In genomic region chr9:98433956-98434588, GRCm38 (mm10) we compare ENCODE assay signal across 22 mouse cellular contexts. TPM values are rescaled to one million over a fixed set of nuclear protein-coding genes. Genes with fewer than 3 reads are reported as not detected.
DNase-seq lines count a peak whose midpoint lies in the region; ATAC-seq lines count a peak whose summit lies in the region.
"Had no signal": no experiment of that assay in that cellular context is flagged by ENCODE, and none has a peak within 500 bp of the region (broad histone marks: within the 10 kb centered on the region; RNA-seq: fewer than 3 reads in every experiment).

No protein-coding gene starts in this region.

- H3K27ac ChIP-seq in heart, embryonic 11.5 days (ENCODE audit: low read depth, low read length), result no peak overlapping the region
- peak overlapping the region; percentile 32; the same call in 1 of the 2 replicates for H3K27ac ChIP-seq in kidney, embryonic 15.5 days
- H3K27ac ChIP-seq in neural tube, embryonic 13.5 days (replicated peaks), result 0 out of 2 replicates have a peak overlapping the region, but pooled peaks have one; percentile 28
- H3K27ac ChIP-seq in stomach, embryonic 16.5 days (ENCODE audit: low read length), result peak overlapping the region; percentile 88
- H3K27ac ChIP-seq: embryonic facial prominence, embryonic 10.5 days; forebrain, embryonic 12.5 days; limb, embryonic 12.5 days; liver, embryonic 14.5 days; midbrain, embryonic 15.5 days had no signal

- H3K36me3 ChIP-seq in heart, embryonic 11.5 days (ENCODE audit: control insufficient read depth, insufficient read depth, low read length), result no peaks in the 10 kb centered on the region
- H3K36me3 ChIP-seq in kidney, embryonic 15.5 days, result peaks cover 29% of the 10 kb centered on the region
- 0 out of 2 replicates have a peak, but pooled peaks cover 17% of the 10 kb centered on the region for H3K36me3 ChIP-seq in neural tube, embryonic 13.5 days
- no peaks in the 10 kb centered on the region for H3K36me3 ChIP-seq in stomach, embryonic 16.5 days (ENCODE audit: control insufficient read depth, insufficient read depth, low read length)
- H3K36me3 ChIP-seq: forebrain, embryonic 12.5 days; G1E; limb, embryonic 12.5 days; midbrain, embryonic 15.5 days had no signal

- no peak overlapping the region for H3K9ac ChIP-seq in heart, embryonic 11.5 days (ENCODE audit: low read depth, low read length)
- H3K9ac ChIP-seq in kidney, embryonic 15.5 days, result no peak overlapping the region
- 0 out of 2 replicates have a peak overlapping the region, but pooled peaks have one; percentile 26 for H3K9ac ChIP-seq in neural tube, embryonic 13.5 days
- peak overlapping the region; percentile 31; the same call in 1 of the 2 replicates for H3K9ac ChIP-seq in stomach, embryonic 16.5 days (ENCODE audit: low read length)
- H3K9ac ChIP-seq: forebrain, embryonic 12.5 days; limb, embryonic 12.5 days; liver, embryonic 14.5 days; midbrain, embryonic 15.5 days had no signal

- no peak for ATAC-seq in heart, embryonic 11.5 days (replicated peaks; ENCODE audit: insufficient number of reproducible peaks, low FRiP score, low TSS enrichment)
- ATAC-seq in kidney, embryonic 15.5 days (replicated peaks; ENCODE audit: low FRiP score), result no peak
- ATAC-seq in neural tube, embryonic 13.5 days (ENCODE audit: low read depth), result no peak
- ATAC-seq in stomach, embryonic 16.5 days (ENCODE audit: insufficient read depth, low FRiP score), result no peak
- ATAC-seq: midbrain, embryonic 15.5 days had no signal

- H3K4me1 ChIP-seq in heart, embryonic 11.5 days (ENCODE audit: control insufficient read depth, insufficient read depth, low read length), result peaks cover 6% of the 10 kb centered on the region
- peaks cover 46% of the 10 kb centered on the region for H3K4me1 ChIP-seq in kidney, embryonic 15.5 days
- peaks cover 67% of the 10 kb centered on the region for H3K4me1 ChIP-seq in neural tube, embryonic 13.5 days (replicated peaks)
- H3K4me1 ChIP-seq in stomach, embryonic 16.5 days (ENCODE audit: control insufficient read depth, insufficient read depth, low read length), result peaks cover 46% of the 10 kb centered on the region
- H3K4me1 ChIP-seq: midbrain, embryonic 15.5 days had no signal

- H3K9me3 ChIP-seq in heart, embryonic 11.5 days (replicated peaks; ENCODE audit: control insufficient read depth, low read length), result no peaks in the 10 kb centered on the region
- no peaks in the 10 kb centered on the region for H3K9me3 ChIP-seq in kidney, embryonic 15.5 days (replicated peaks)
- no peaks in the 10 kb centered on the region for H3K9me3 ChIP-seq in neural tube, embryonic 13.5 days
- H3K9me3 ChIP-seq in stomach, embryonic 16.5 days (replicated peaks; ENCODE audit: control insufficient read depth, low read length), result no peaks in the 10 kb centered on the region
- H3K9me3 ChIP-seq: embryonic facial prominence, embryonic 10.5 days; forebrain, embryonic 12.5 days; G1E; limb, embryonic 12.5 days; megakaryocyte, embryonic 14.5 days; midbrain, embryonic 15.5 days had no signal

- H3K4me3 ChIP-seq in heart, embryonic 11.5 days (ENCODE audit: low read depth, low read length), result no peak overlapping the region
- no peak overlapping the region for H3K4me3 ChIP-seq in kidney, embryonic 15.5 days (replicated peaks)
- no peak overlapping the region for H3K4me3 ChIP-seq in neural tube, embryonic 13.5 days
- no peak overlapping the region for H3K4me3 ChIP-seq in stomach, embryonic 16.5 days (replicated peaks; ENCODE audit: low read length)
- H3K4me3 ChIP-seq: embryonic facial prominence, embryonic 10.5 days; forebrain, embryonic 12.5 days; limb, embryonic 12.5 days; megakaryocyte, embryonic 14.5 days; midbrain, embryonic 15.5 days had no signal

- 40% methylated on average over 4 of the region's 4 CpGs for WGBS in heart, embryonic 11.5 days (ENCODE audit: insufficient replicate concordance)
- WGBS in kidney, embryonic 15.5 days, result 23% methylated on average over 4 of the region's 4 CpGs
- WGBS in neural tube, embryonic 13.5 days, result 8% methylated on average over 4 of the region's 4 CpGs
- 33% methylated on average over 4 of the region's 4 CpGs for WGBS in stomach, embryonic 16.5 days

- no peaks in the 10 kb centered on the region for H3K27me3 ChIP-seq in heart, embryonic 11.5 days (ENCODE audit: control insufficient read depth, insufficient read depth, low read length)
- no peaks in the 10 kb centered on the region for H3K27me3 ChIP-seq in kidney, embryonic 15.5 days
- no peaks in the 10 kb centered on the region for H3K27me3 ChIP-seq in neural tube, embryonic 13.5 days
- no peaks in the 10 kb centered on the region for H3K27me3 ChIP-seq in stomach, embryonic 16.5 days (ENCODE audit: control insufficient read depth, insufficient read depth, low read length)
- H3K27me3 ChIP-seq: limb, embryonic 12.5 days; midbrain, embryonic 15.5 days had no signal

- DNase-seq in heart, adult 11 months, result peak; percentile 90
- DNase-seq in kidney, postnatal 36 days, result no peak
- DNase-seq in neural tube, embryonic 10.5 days (ENCODE audit: extremely low spot score, low spot score), result no peak
- DNase-seq in right cerebral cortex, postnatal 25 days, result no peak
- DNase-seq: adrenal gland, postnatal 36 days; cerebellum, adult 18-20 months; cerebellum, postnatal 36 days; heart, postnatal 4 days; kidney, adult 8-10 months; lung, postnatal 10 days had no signal

- no peak overlapping the region for H3K4me2 ChIP-seq in heart, embryonic 11.5 days
- no peak overlapping the region for H3K4me2 ChIP-seq in kidney, embryonic 15.5 days
- H3K4me2 ChIP-seq in neural tube, embryonic 13.5 days, result no peak overlapping the region
- H3K4me2 ChIP-seq in stomach, embryonic 16.5 days (ENCODE audit: low read depth, low read length), result no peak overlapping the region
- H3K4me2 ChIP-seq: forebrain, embryonic 12.5 days; limb, embryonic 12.5 days; midbrain, embryonic 15.5 days had no signal

RNA-seq across cellular contexts. Expression of gene Rbp1, which starts 11.3 kb away (rescaled TPM):
- 56.4 and 56.8 TPM in 2 replicates for polyA plus RNA-seq in heart, embryonic 11.5 days (2014; fragmentation: Nextera tagmentation; extraction: Ambion mirVana)
- polyA plus RNA-seq in kidney, embryonic 15.5 days (2015; fragmentation: Nextera tagmentation; extraction: Ambion mirVana), result 117 and 118 TPM in 2 replicates
- 135 and 145 TPM in 2 replicates for polyA plus RNA-seq in neural tube, embryonic 13.5 days (2015; fragmentation: Nextera tagmentation; extraction: Ambion mirVana)
- 81.3 and 82.8 TPM in 2 replicates for polyA plus RNA-seq in stomach, embryonic 16.5 days (2015; fragmentation: Nextera tagmentation; extraction: Ambion mirVana)
- polyA plus RNA-seq: G1E had no signal

RNA-seq across cellular contexts. Expression of gene Rbp2, which starts 51.8 kb away (rescaled TPM):
- polyA plus RNA-seq in heart, embryonic 11.5 days (2014; fragmentation: Nextera tagmentation; extraction: Ambion mirVana), result 0.27 and 1.1 TPM in 2 replicates
- 0.95 and 0.97 TPM in 2 replicates for polyA plus RNA-seq in kidney, embryonic 15.5 days (2015; fragmentation: Nextera tagmentation; extraction: Ambion mirVana)
- 2.2 and 2.9 TPM in 2 replicates for polyA plus RNA-seq in neural tube, embryonic 13.5 days (2015; fragmentation: Nextera tagmentation; extraction: Ambion mirVana)
- polyA plus RNA-seq in stomach, embryonic 16.5 days (2015; fragmentation: Nextera tagmentation; extraction: Ambion mirVana), result 164 and 168 TPM in 2 replicates
- polyA plus RNA-seq: forebrain, embryonic 12.5 days; frontal cortex, adult 2 months; limb, embryonic 12.5 days had no signal

Comparison
In these comparisons a context has a peak if more than half of its experiments do, and no peak if none do; other contexts are left out.
1. H3K9ac ChIP-seq: peak in neural tube, embryonic 13.5 days (single experiment) and stomach, embryonic 16.5 days (single experiment); none in heart, embryonic 11.5 days (single experiment) and kidney, embryonic 15.5 days (single experiment).
2. RNA of gene Rbp2, which starts 51.8 kb away (polyA plus RNA-seq): 164 to 168 TPM in stomach, embryonic 16.5 days; 2.2 to 2.9 TPM in neural tube, embryonic 13.5 days, 0.95 to 0.97 TPM in kidney, embryonic 15.5 days and 0.27 to 1.1 TPM in heart, embryonic 11.5 days; every median in the first group is over 10 times any median in the second.